Mouse (Mus musculus) midbrain, embryonic 16.5 days (tissue): ENCODE data around the gene Pole3. TPM values are rescaled to one million over a fixed set of nuclear protein-coding genes. Genes with fewer than 3 reads are reported as not detected.
A peak's percentile ranks its signal among the peaks of the same experiment; 100 is the strongest.
"Not testable (repeated sequence)": the region's sequence is repeated elsewhere in the genome, so short reads cannot be mapped to it uniquely, and the experiment has no call there.

Source experiments
- ATAC-seq: fragments of 200-750 bp; cut with Nextera tagmentation; 2 replicates; pipeline ENCODE4 v1.8.0; 2017; ENCODE audit warnings: moderate TSS enrichment
- H3K27ac ChIP-seq: fragments of 300-500 bp; sonication (generic); 2 replicates; pipeline ENCODE4 v1.5.1; 2014; ENCODE audit warnings: mild to moderate bottlenecking, low read length, mixed read lengths
- H3K27me3 ChIP-seq: fragments of 300-500 bp; sonication (generic); 2 replicates; pipeline ENCODE4 v1.6.1; 2014; ENCODE audit warnings: low read depth, low read length, mixed read lengths; ENCODE audit not compliant: control insufficient read depth, insufficient read depth
- H3K36me3 ChIP-seq: fragments of 300-500 bp; sonication (generic); 2 replicates; pipeline ENCODE4 v1.6.1; 2014; ENCODE audit warnings: mild to moderate bottlenecking, low read length, moderate library complexity, mixed read lengths; ENCODE audit not compliant: control insufficient read depth, insufficient read depth
- H3K4me1 ChIP-seq: fragments of 300-500 bp; sonication (generic); 2 replicates; pipeline ENCODE4 v1.6.1; 2014; ENCODE audit warnings: mild to moderate bottlenecking, low read length, mixed read lengths; ENCODE audit not compliant: control insufficient read depth, insufficient read depth
- H3K4me2 ChIP-seq: fragments of 300-500 bp; sonication (generic); 2 replicates; pipeline ENCODE4 v1.6.1; 2014; ENCODE audit warnings: mild to moderate bottlenecking, low read length, mixed read lengths
- H3K4me3 ChIP-seq: fragments of 300-500 bp; sonication (generic); 2 replicates; pipeline ENCODE4 v1.5.1; 2014; ENCODE audit warnings: low read depth, mild to moderate bottlenecking, low read length, moderate library complexity, mixed read lengths
- H3K9ac ChIP-seq: fragments of 300-500 bp; sonication (generic); 2 replicates; pipeline ENCODE4 v1.6.1; 2014; ENCODE audit warnings: low read depth, low read length, mixed read lengths
- H3K9me3 ChIP-seq: fragments of 300-500 bp; sonication (generic); replicated peaks from 2 replicates; pipeline ENCODE4 v1.6.1; 2014; ENCODE audit warnings: mild to moderate bottlenecking, low read length, mixed read lengths; ENCODE audit not compliant: control insufficient read depth, poor library complexity, severe bottlenecking
- WGBS: fragments of 180-500 bp; shearing (Covaris S2); extraction: QIAGEN DNeasy Blood & Tissue Kit; methylation state at CpG from one replicate; pipeline ENCODE4 v1.1.7; 2014; 5-methylcytosine and 5-hydroxymethylcytosine counted together
- polyA plus RNA-seq: library from polyadenylated mRNA; unstranded; fragments of >200 nt; fragmentation: Nextera tagmentation; extraction: Ambion mirVana; gene quantifications from 2 replicates; pipeline ENCODE4 v1.2.1, GENCODE M21; 2015

Gene Pole3
- polyA plus RNA-seq, 1 experiment from 2014 or later = 57.9 TPM

GRCm38 (mm10) chr4:62487172-62487571 is 37.7 kb downstream of the Pole3 start:
- Histone ChIP-seq H3K9me3 (no peaks in the 10 kb centered on the region), H3K4me2 (no peak overlapping the region), H3K36me3 (no peaks in the 10 kb centered on the region), H3K4me3 (no peak overlapping the region), H3K4me1 (no peaks in the 10 kb centered on the region), H3K9ac (no peak overlapping the region), H3K27ac (no peak overlapping the region), H3K27me3 (no peaks in the 10 kb centered on the region; the same call in 1 of the 2 replicates)
- ATAC-seq = no peak
- WGBS = 93% methylated on average over 5 of the region's 5 CpGs

GRCm38 (mm10) chr4:62486162-62486696 is 38.6 kb downstream of the Pole3 start:
- no peak overlapping the region for H3K4me3 ChIP-seq
- no peaks in the 10 kb centered on the region for H3K36me3 ChIP-seq
- no peaks in the 10 kb centered on the region for H3K4me1 ChIP-seq
- H3K4me2 ChIP-seq = no peak overlapping the region
- no peaks in the 10 kb centered on the region; the same call in 1 of the 2 replicates for H3K27me3 ChIP-seq
- H3K9me3 ChIP-seq = no peaks in the 10 kb centered on the region
- H3K27ac ChIP-seq = no peak overlapping the region
- WGBS = 93% methylated on average over 15 of the region's 15 CpGs
- no peak overlapping the region for H3K9ac ChIP-seq
- no peak for ATAC-seq

DNA sequence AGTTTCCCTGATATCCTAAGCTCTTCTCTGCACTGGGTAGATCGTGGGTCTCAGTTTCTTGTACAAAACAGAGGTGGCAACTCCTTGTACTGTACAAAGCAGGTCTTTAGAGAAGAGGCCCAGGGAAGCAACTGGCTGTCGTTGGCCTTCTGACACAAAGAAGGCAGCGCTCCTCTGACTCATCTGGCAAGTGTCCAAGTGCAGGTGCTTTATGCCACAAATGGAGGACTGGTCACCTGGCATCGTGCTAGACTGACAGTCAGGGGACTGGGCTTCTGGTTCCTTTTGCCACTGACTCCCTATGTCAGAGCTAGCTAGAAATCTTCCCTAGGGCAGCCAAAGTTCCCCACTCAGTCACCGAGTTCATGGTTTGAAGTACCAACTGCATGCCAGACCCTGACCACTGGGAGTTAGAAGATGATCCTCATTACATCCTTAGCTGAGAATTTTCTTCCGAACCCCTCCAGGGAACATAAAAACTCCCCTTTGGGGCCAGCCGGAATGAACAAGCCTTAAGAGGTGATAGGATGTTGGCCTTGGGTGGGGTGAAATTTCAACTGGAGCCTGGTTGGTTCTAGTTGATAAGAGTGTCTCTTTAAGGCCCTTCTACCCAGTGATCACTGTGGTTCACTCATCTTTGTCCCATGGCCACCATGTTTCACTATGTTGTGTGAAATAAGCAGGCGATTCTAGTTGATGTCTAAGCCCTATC is 39.3 kb downstream of the Pole3 start:
- 89% methylated on average over 8 of the region's 8 CpGs for WGBS
- Histone ChIP-seq H3K27me3 (no peaks in the 10 kb centered on the region; the same call in 1 of the 2 replicates), H3K36me3 (no peaks in the 10 kb centered on the region), H3K4me3 (no peak overlapping the region), H3K9ac (no peak overlapping the region), H3K4me1 (no peaks in the 10 kb centered on the region), H3K27ac (no peak overlapping the region), H3K4me2 (no peak overlapping the region), H3K9me3 (no peaks in the 10 kb centered on the region)
- ATAC-seq = no peak

DNA sequence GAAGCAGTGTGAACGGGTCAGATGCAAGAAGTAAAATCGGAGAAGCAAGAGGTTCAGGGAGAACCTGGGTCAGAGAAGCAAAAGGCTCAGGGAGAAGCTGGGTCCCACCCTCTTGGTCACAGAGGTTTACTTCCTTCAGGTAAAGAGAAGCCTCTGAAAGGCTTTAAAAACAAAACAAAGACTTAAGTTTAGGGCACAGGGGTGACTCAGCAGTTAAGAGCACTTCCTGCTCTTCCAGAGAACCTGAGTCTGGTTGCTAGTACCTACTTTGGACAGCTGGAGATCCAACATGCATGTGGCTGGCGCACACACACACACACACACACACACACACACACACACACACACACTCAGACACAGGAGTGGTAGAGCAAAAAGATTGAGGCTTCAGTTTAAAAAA is 39.9 kb downstream of the Pole3 start:
- peaks cover under 1% of the 10 kb centered on the region; the same call in 1 of the 2 replicates for H3K27me3 ChIP-seq
- no peak overlapping the region for H3K4me2 ChIP-seq
- H3K4me1 ChIP-seq = peaks cover 1% of the 10 kb centered on the region; the same call in 1 of the 2 replicates
- 72% methylated on average over 3 of the region's 3 CpGs for WGBS
- H3K4me3 ChIP-seq = no peak overlapping the region
- no peak overlapping the region for H3K9ac ChIP-seq
- H3K27ac ChIP-seq = no peak overlapping the region
- no peak for ATAC-seq
- H3K36me3 ChIP-seq = no peaks in the 10 kb centered on the region
- H3K9me3 ChIP-seq = no peaks in the 10 kb centered on the region

- H3K27me3 ChIP-seq = peaks cover 5% of the 10 kb centered on the region
These were observed 43.9 kb downstream of the Pole3 start for GRCm38 (mm10) chr4:62480709-62481605.

GRCm38 (mm10) chr4:62479937-62480708 is 44.7 kb downstream of the Pole3 start, which contains the start of gene Bspry:
TSS of gene Bspry (plus strand) at chr4:62480053.
- Histone ChIP-seq H3K9me3 (no peaks in the 10 kb centered on the region), H3K4me2 (peak within 1 kb of the TSS; percentile 84), H3K27ac (no peak within 1 kb of the TSS), H3K27me3 (peaks cover 5% of the 10 kb centered on the region), H3K4me3 (peak within 1 kb of the TSS; percentile 48), H3K36me3 (no peaks in the 10 kb centered on the region), H3K4me1 (peaks cover 8% of the 10 kb centered on the region), H3K9ac (0 out of 2 replicates have a peak within 1 kb of the TSS, but pooled peaks have one; percentile 21)
- WGBS = 2% methylated on average over 71 of the region's 71 CpGs
- ATAC-seq = peak; percentile 78

More at GRCm38 (mm10) chr4:62480709-62481605, 43.9 kb downstream of the Pole3 start:
- 49% methylated on average over 10 of the region's 10 CpGs for WGBS
- no peak overlapping the region for H3K9ac ChIP-seq
- H3K4me1 ChIP-seq = peaks cover 8% of the 10 kb centered on the region
- no peak overlapping the region for H3K27ac ChIP-seq
- H3K4me2 ChIP-seq = no peak overlapping the region
- H3K4me3 ChIP-seq = no peak overlapping the region
- no peaks in the 10 kb centered on the region for H3K36me3 ChIP-seq
- H3K9me3 ChIP-seq = no peaks in the 10 kb centered on the region
- ATAC-seq = peak; percentile 43

- 14% methylated on average over 11 of the region's 11 CpGs for WGBS
- H3K4me3 ChIP-seq = peak overlapping the region; percentile 48
- H3K4me1 ChIP-seq, H3K36me3 ChIP-seq, H3K9me3 ChIP-seq, H3K27me3 ChIP-seq, H3K9ac ChIP-seq, ATAC-seq, H3K27ac ChIP-seq: not testable (repeated sequence)
- H3K4me2 ChIP-seq = peak overlapping the region; percentile 84
These were observed 45.3 kb downstream of the Pole3 start for GRCm38 (mm10) chr4:62479593-62479936.

GRCm38 (mm10) chr4:62477542-62478244 is 47.2 kb downstream of the Pole3 start:
- H3K4me3 ChIP-seq = no peak overlapping the region
- H3K9ac ChIP-seq = no peak overlapping the region
- H3K4me1 ChIP-seq = peaks cover 8% of the 10 kb centered on the region
- ATAC-seq = no peak
- peaks cover 5% of the 10 kb centered on the region for H3K27me3 ChIP-seq
- no peak overlapping the region for H3K4me2 ChIP-seq
- H3K27ac ChIP-seq = no peak overlapping the region
- H3K9me3 ChIP-seq = no peaks in the 10 kb centered on the region
- WGBS = 89% methylated on average over 6 of the region's 6 CpGs
- H3K36me3 ChIP-seq = no peaks in the 10 kb centered on the region
